Mouse (Mus musculus) forebrain, embryonic 14.5 days (tissue): ENCODE measurements around the gene Trpm3. TPM values are rescaled to one million over a fixed set of nuclear protein-coding genes. Genes with fewer than 3 reads are reported as not detected.

Experiments
- ATAC-seq: fragments of 200-750 bp; cut with Nextera tagmentation; 2 replicates; pipeline ENCODE4 v1.8.0; 2017; ENCODE audit warnings: mild to moderate bottlenecking, moderate library complexity
- DNase-seq: peaks from one replicate; pipeline ENCODE4 v3.0.0-alpha.2; 2015; ENCODE audit warnings: low spot score
- H3K27ac ChIP-seq: fragments of 300-500 bp; sonication (generic); 2 replicates; pipeline ENCODE4 v1.5.1; 2014; ENCODE audit warnings: low read depth, mild to moderate bottlenecking, control low read depth, low read length, moderate library complexity
- H3K27me3 ChIP-seq: fragments of 300-500 bp; sonication (generic); replicated peaks from 2 replicates; pipeline ENCODE4 v1.6.1; 2014; ENCODE audit warnings: low read length, control low read depth, mixed read lengths; ENCODE audit not compliant: control insufficient read depth, insufficient read depth
- H3K36me3 ChIP-seq: fragments of 300-500 bp; sonication (generic); 2 replicates; pipeline ENCODE4 v1.6.1; 2014; ENCODE audit warnings: low read length, control low read depth; ENCODE audit not compliant: control insufficient read depth, insufficient read depth
- H3K4me1 ChIP-seq: fragments of 300-500 bp; sonication (generic); 2 replicates; pipeline ENCODE4 v1.6.1; 2014; ENCODE audit warnings: antibody characterized with exemption, low read length, control low read depth; ENCODE audit not compliant: control insufficient read depth, insufficient read depth
- H3K4me2 ChIP-seq: fragments of 300-500 bp; sonication (generic); 2 replicates; pipeline ENCODE4 v1.6.1; 2014; ENCODE audit warnings: mild to moderate bottlenecking, control low read depth, low read length
- H3K4me3 ChIP-seq: fragments of 300-500 bp; sonication (generic); 2 replicates; pipeline ENCODE4 v1.5.1; 2014; ENCODE audit warnings: low read depth, low read length, control low read depth
- H3K9ac ChIP-seq: fragments of 300-500 bp; sonication (generic); 2 replicates; pipeline ENCODE4 v1.6.1; 2014; ENCODE audit warnings: mild to moderate bottlenecking, low read length, control low read depth, moderate library complexity
- H3K9me3 ChIP-seq: fragments of 300-500 bp; sonication (generic); replicated peaks from 2 replicates; pipeline ENCODE4 v1.6.1; 2016; ENCODE audit warnings: low read length, control low read depth, mixed read lengths; ENCODE audit not compliant: control insufficient read depth
- WGBS: fragments of 180-500 bp; shearing (Covaris S2); extraction: QIAGEN DNeasy Blood & Tissue Kit; methylation state at CpG from one replicate; pipeline ENCODE4 v1.1.7; 2014; 5-methylcytosine and 5-hydroxymethylcytosine counted together
- polyA plus RNA-seq: library from polyadenylated mRNA; unstranded; fragments of >200 nt; fragmentation: Nextera tagmentation; extraction: Ambion mirVana; gene quantifications from 2 replicates; pipeline ENCODE4 v1.2.1, GENCODE M21; 2014

Trpm3 gene
- polyA plus RNA-seq, 1 experiment from 2014 or later, result 10.7 TPM

DNA sequence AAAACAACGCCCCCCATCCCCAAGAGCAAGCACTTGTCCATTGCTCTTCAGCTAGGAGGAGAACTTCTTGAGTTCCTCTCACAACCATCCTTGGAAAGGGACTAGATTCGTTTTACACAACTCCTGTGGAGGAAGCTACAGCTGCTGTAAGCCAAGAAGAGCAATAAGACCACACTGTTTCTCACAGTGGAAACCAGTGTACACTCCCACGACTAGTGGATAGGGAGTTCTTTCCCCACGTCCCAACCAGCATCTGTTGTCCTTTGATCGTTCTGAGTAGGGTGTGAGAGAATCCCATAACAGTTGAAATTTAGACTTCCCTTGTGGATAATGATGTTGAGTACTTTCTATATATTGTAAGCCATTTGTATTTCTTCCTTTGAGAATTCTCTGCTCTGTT lies 728.6 kb downstream of the Trpm3 start:
- H3K4me2 ChIP-seq, result no peak overlapping the region
- no peaks in the 10 kb centered on the region for H3K9me3 ChIP-seq
- H3K27ac ChIP-seq, result no peak overlapping the region
- no peak for ATAC-seq
- DNase-seq, result no peak
- 86% methylated on average over 5 of the region's 5 CpGs for WGBS
- no peaks in the 10 kb centered on the region for H3K27me3 ChIP-seq
- H3K36me3 ChIP-seq, result no peaks in the 10 kb centered on the region
- no peak overlapping the region for H3K9ac ChIP-seq
- no peak overlapping the region for H3K4me3 ChIP-seq
- no peaks in the 10 kb centered on the region for H3K4me1 ChIP-seq

- no peak overlapping the region for H3K4me2 ChIP-seq
- ATAC-seq (no peak), DNase-seq (peak; percentile 39)
- H3K4me1 ChIP-seq, result no peaks in the 10 kb centered on the region
- WGBS, result 77% methylated on average over 2 of the region's 2 CpGs
- H3K4me3 ChIP-seq, result no peak overlapping the region
- H3K27ac ChIP-seq, result no peak overlapping the region
- H3K36me3 ChIP-seq, result no peaks in the 10 kb centered on the region
- H3K27me3 ChIP-seq, result no peaks in the 10 kb centered on the region
- H3K9me3 ChIP-seq, result no peaks in the 10 kb centered on the region
- H3K9ac ChIP-seq, result no peak overlapping the region
Observed at GRCm38 (mm10) chr19:22869853-22870252, 731.0 kb downstream of the Trpm3 start.

DNA sequence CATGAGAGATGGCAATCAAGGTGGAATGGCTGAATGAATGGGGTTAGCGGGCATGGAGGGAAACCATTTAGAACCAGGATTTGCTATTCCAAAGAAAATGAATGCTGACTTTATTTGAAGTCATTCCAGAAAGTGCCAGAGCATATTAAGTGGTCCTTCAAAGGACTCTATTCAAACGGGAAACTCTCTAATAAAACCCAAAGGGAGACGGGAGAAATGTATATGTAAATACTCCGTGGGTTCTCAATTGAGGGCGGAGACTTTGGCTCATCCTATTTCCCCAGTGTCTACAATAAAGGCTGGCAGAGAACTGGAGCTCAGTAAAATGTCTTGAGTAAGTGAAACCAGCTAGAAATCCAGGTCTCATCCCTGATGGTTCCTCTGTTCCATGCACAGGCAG lies 733.6 kb downstream of the Trpm3 start:
- no peak overlapping the region for H3K27ac ChIP-seq
- H3K36me3 ChIP-seq, result no peaks in the 10 kb centered on the region
- no peaks in the 10 kb centered on the region for H3K9me3 ChIP-seq
- no peaks in the 10 kb centered on the region for H3K4me1 ChIP-seq
- H3K9ac ChIP-seq, result no peak overlapping the region
- no peak overlapping the region for H3K4me3 ChIP-seq
- no peaks in the 10 kb centered on the region for H3K27me3 ChIP-seq
- DNase-seq (no peak), ATAC-seq (no peak)
- H3K4me2 ChIP-seq, result no peak overlapping the region
- 37% methylated on average over 5 of the region's 5 CpGs for WGBS

GRCm38 (mm10) chr19:22880199-22880598 lies 741.4 kb downstream of the Trpm3 start:
- no peak overlapping the region for H3K4me3 ChIP-seq
- no peaks in the 10 kb centered on the region for H3K36me3 ChIP-seq
- ATAC-seq (no peak), DNase-seq (no peak)
- 91% methylated on average over 1 of the region's 1 CpGs for WGBS
- no peak overlapping the region for H3K9ac ChIP-seq
- no peak overlapping the region for H3K4me2 ChIP-seq
- H3K9me3 ChIP-seq, result no peaks in the 10 kb centered on the region
- no peaks in the 10 kb centered on the region for H3K27me3 ChIP-seq
- no peak overlapping the region for H3K27ac ChIP-seq
- no peaks in the 10 kb centered on the region for H3K4me1 ChIP-seq

GRCm38 (mm10) chr19:22882670-22883111 lies 743.8 kb downstream of the Trpm3 start:
- no peak overlapping the region for H3K27ac ChIP-seq
- no peak overlapping the region for H3K4me2 ChIP-seq
- WGBS, result 78% methylated on average over 3 of the region's 3 CpGs
- H3K9me3 ChIP-seq, result no peaks in the 10 kb centered on the region
- DNase-seq (peak; percentile 50), ATAC-seq (no peak)
- no peaks in the 10 kb centered on the region for H3K27me3 ChIP-seq
- H3K36me3 ChIP-seq, result no peaks in the 10 kb centered on the region
- H3K4me1 ChIP-seq, result no peaks in the 10 kb centered on the region
- H3K4me3 ChIP-seq, result no peak overlapping the region
- H3K9ac ChIP-seq, result no peak overlapping the region

DNA sequence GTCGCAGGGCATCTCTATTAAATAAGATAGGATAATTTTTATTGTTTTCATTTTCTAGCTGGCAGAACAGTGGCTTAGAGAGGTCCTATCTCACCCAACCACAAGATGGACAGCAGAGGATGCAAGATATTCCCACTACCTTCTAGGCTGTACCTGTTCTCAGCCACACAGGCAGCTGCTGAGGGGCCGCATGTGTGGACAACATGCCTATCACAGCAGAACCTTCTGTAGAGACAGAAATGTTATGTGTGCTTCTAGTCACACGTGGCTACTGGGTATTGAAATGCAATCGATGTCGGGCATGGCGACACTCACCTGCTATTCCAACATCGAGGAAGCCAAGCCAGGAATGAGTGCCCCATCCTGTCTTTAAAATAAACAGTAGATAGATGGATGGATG lies 744.3 kb downstream of the Trpm3 start:
- no peaks in the 10 kb centered on the region for H3K27me3 ChIP-seq
- H3K36me3 ChIP-seq, result no peaks in the 10 kb centered on the region
- H3K9me3 ChIP-seq, result no peaks in the 10 kb centered on the region
- no peak overlapping the region for H3K4me3 ChIP-seq
- 89% methylated on average over 7 of the region's 7 CpGs for WGBS
- ATAC-seq, result no peak
- no peaks in the 10 kb centered on the region for H3K4me1 ChIP-seq
- H3K27ac ChIP-seq, result no peak overlapping the region
- no peak for DNase-seq
- H3K4me2 ChIP-seq, result no peak overlapping the region
- no peak overlapping the region for H3K9ac ChIP-seq

- Histone ChIP-seq H3K9me3 (no peaks in the 10 kb centered on the region), H3K4me2 (peak overlapping the region; percentile 49), H3K27ac (no peak overlapping the region), H3K4me1 (no peaks in the 10 kb centered on the region), H3K9ac (no peak overlapping the region), H3K36me3 (no peaks in the 10 kb centered on the region), H3K27me3 (no peaks in the 10 kb centered on the region), H3K4me3 (no peak overlapping the region)
- ATAC-seq, result peak; percentile 93
- WGBS, result 22% methylated on average over 18 of the region's 18 CpGs
- peak; percentile 86 for DNase-seq
Observed at GRCm38 (mm10) chr19:22883744-22884317, 745.0 kb downstream of the Trpm3 start.

DNA sequence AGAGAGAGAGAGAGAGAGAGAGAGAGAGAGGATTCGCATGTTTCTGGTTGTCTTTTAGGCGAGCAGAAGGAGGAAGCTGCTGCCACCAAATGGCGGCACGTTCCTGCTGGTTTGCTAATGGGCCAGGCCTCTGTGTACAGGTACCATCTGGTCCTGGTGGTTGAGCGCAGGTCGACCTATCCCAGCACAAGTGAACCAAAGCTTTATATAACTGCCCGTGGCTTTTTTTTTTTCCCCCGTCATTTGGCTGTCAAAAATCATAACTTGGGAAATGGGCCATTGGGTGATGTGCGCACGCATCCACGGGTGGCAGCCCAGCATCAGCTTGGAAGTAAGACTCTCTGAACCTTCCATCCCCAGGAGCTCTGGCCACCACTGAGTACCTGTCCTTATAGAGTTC lies 745.5 kb downstream of the Trpm3 start:
- ATAC-seq (peak; percentile 82), DNase-seq (peak; percentile 58)
- H3K9me3 ChIP-seq, result no peaks in the 10 kb centered on the region
- H3K4me1 ChIP-seq, result no peaks in the 10 kb centered on the region
- no peak overlapping the region; the same call in 1 of the 2 replicates for H3K9ac ChIP-seq
- H3K27ac ChIP-seq, result no peak overlapping the region
- 50% methylated on average over 10 of the region's 11 CpGs for WGBS
- H3K27me3 ChIP-seq, result no peaks in the 10 kb centered on the region
- no peaks in the 10 kb centered on the region for H3K36me3 ChIP-seq
- peak overlapping the region; percentile 49; the same call in 1 of the 2 replicates for H3K4me2 ChIP-seq
- no peak overlapping the region for H3K4me3 ChIP-seq

- ATAC-seq, result no peak
Observed at GRCm38 (mm10) chr19:22885051-22885450, 746.2 kb downstream of the Trpm3 start.

More at GRCm38 (mm10) chr19:22885051-22885450, 746.2 kb downstream of the Trpm3 start:
- H3K4me1 ChIP-seq, result no peaks in the 10 kb centered on the region
- H3K27me3 ChIP-seq, result no peaks in the 10 kb centered on the region
- H3K4me2 ChIP-seq, result no peak overlapping the region
- no peak overlapping the region for H3K27ac ChIP-seq
- WGBS, result 95% methylated on average over 5 of the region's 5 CpGs
- DNase-seq, result no peak
- H3K36me3 ChIP-seq, result no peaks in the 10 kb centered on the region
- H3K9me3 ChIP-seq, result no peaks in the 10 kb centered on the region
- H3K9ac ChIP-seq, result no peak overlapping the region
- no peak overlapping the region for H3K4me3 ChIP-seq
